Mouse (Mus musculus): Measurements from ENCODE around the gene Lzic. TPM values are rescaled to one million over a fixed set of nuclear protein-coding genes. Genes with fewer than 3 reads are reported as not detected.
A peak's percentile ranks its signal among the peaks of the same experiment; 100 is the strongest.

The Lzic gene
- polyA plus RNA-seq, 1 experiment from 2014 or later: 43.9 TPM

GRCm38 (mm10) chr4:149462305-149462971 is 22.6 kb upstream of the Lzic start:
- ATAC-seq (replicated peaks; ENCODE audit: insufficient number of reproducible peaks, low FRiP score, low TSS enrichment): no peak
- Histone ChIP-seq H3K4me1 (ENCODE audit: control insufficient read depth, insufficient read depth, low read length) (0 out of 2 replicates have a peak, but pooled peaks cover 2% of the 10 kb centered on the region), H3K27ac (ENCODE audit: low read depth, low read length) (no peak overlapping the region), H3K9ac (ENCODE audit: low read depth, low read length) (no peak overlapping the region), H3K4me3 (ENCODE audit: low read depth, low read length) (no peak overlapping the region), H3K27me3 (ENCODE audit: control insufficient read depth, insufficient read depth, low read length) (no peaks in the 10 kb centered on the region), H3K4me2 (no peak overlapping the region), H3K36me3 (ENCODE audit: control insufficient read depth, insufficient read depth, low read length) (no peaks in the 10 kb centered on the region), H3K9me3 (replicated peaks; ENCODE audit: control insufficient read depth, low read length) (no peaks in the 10 kb centered on the region)
- WGBS (ENCODE audit: insufficient replicate concordance): 73% methylated on average over 6 of the region's 6 CpGs

- 62% methylated on average over 6 of the region's 6 CpGs for WGBS (ENCODE audit: insufficient replicate concordance)
- Histone ChIP-seq H3K27me3 (ENCODE audit: control insufficient read depth, insufficient read depth, low read length) (no peaks in the 10 kb centered on the region), H3K4me2 (no peak overlapping the region), H3K4me1 (ENCODE audit: control insufficient read depth, insufficient read depth, low read length) (0 out of 2 replicates have a peak, but pooled peaks cover 2% of the 10 kb centered on the region), H3K9me3 (replicated peaks; ENCODE audit: control insufficient read depth, low read length) (no peaks in the 10 kb centered on the region), H3K9ac (ENCODE audit: low read depth, low read length) (no peak overlapping the region), H3K36me3 (ENCODE audit: control insufficient read depth, insufficient read depth, low read length) (peaks cover 4% of the 10 kb centered on the region; the same call in 1 of the 2 replicates), H3K4me3 (ENCODE audit: low read depth, low read length) (no peak overlapping the region), H3K27ac (ENCODE audit: low read depth, low read length) (no peak overlapping the region)
- ATAC-seq (replicated peaks; ENCODE audit: insufficient number of reproducible peaks, low FRiP score, low TSS enrichment): no peak
Observed at GRCm38 (mm10) chr4:149463435-149463950, 21.5 kb upstream of the Lzic start.

GRCm38 (mm10) chr4:149469557-149469956 is 15.5 kb upstream of the Lzic start:
- Histone ChIP-seq H3K36me3 (ENCODE audit: control insufficient read depth, insufficient read depth, low read length) (peaks cover 15% of the 10 kb centered on the region), H3K4me3 (ENCODE audit: low read depth, low read length) (no peak overlapping the region), H3K4me1 (ENCODE audit: control insufficient read depth, insufficient read depth, low read length) (peaks cover 3% of the 10 kb centered on the region; the same call in 1 of the 2 replicates), H3K9me3 (replicated peaks; ENCODE audit: control insufficient read depth, low read length) (no peaks in the 10 kb centered on the region), H3K9ac (ENCODE audit: low read depth, low read length) (no peak overlapping the region), H3K27ac (ENCODE audit: low read depth, low read length) (no peak overlapping the region), H3K4me2 (no peak overlapping the region), H3K27me3 (ENCODE audit: control insufficient read depth, insufficient read depth, low read length) (no peaks in the 10 kb centered on the region)
- ATAC-seq (replicated peaks; ENCODE audit: insufficient number of reproducible peaks, low FRiP score, low TSS enrichment): no peak
- WGBS (ENCODE audit: insufficient replicate concordance): 87% methylated on average over 3 of the region's 3 CpGs

- 61% methylated on average over 7 of the region's 7 CpGs for WGBS (ENCODE audit: insufficient replicate concordance)
- H3K27ac ChIP-seq (ENCODE audit: low read depth, low read length): no peak overlapping the region
- peaks cover 3% of the 10 kb centered on the region; the same call in 1 of the 2 replicates for H3K4me1 ChIP-seq (ENCODE audit: control insufficient read depth, insufficient read depth, low read length)
- no peaks in the 10 kb centered on the region for H3K27me3 ChIP-seq (ENCODE audit: control insufficient read depth, insufficient read depth, low read length)
- H3K9ac ChIP-seq (ENCODE audit: low read depth, low read length): no peak overlapping the region
- H3K4me2 ChIP-seq: no peak overlapping the region
- H3K9me3 ChIP-seq (replicated peaks; ENCODE audit: control insufficient read depth, low read length): no peaks in the 10 kb centered on the region
- H3K36me3 ChIP-seq (ENCODE audit: control insufficient read depth, insufficient read depth, low read length): peaks cover 11% of the 10 kb centered on the region
- no peak for ATAC-seq (replicated peaks; ENCODE audit: insufficient number of reproducible peaks, low FRiP score, low TSS enrichment)
- no peak overlapping the region for H3K4me3 ChIP-seq (ENCODE audit: low read depth, low read length)
Observed at GRCm38 (mm10) chr4:149475096-149475495, 9.9 kb upstream of the Lzic start.

- Histone ChIP-seq H3K9me3 (replicated peaks; ENCODE audit: control insufficient read depth, low read length) (no peaks in the 10 kb centered on the region), H3K27ac (ENCODE audit: low read depth, low read length) (no peak within 1 kb of the TSS), H3K4me3 (ENCODE audit: low read depth, low read length) (no peak within 1 kb of the TSS), H3K4me1 (ENCODE audit: control insufficient read depth, insufficient read depth, low read length) (no peaks in the 10 kb centered on the region), H3K9ac (ENCODE audit: low read depth, low read length) (no peak within 1 kb of the TSS), H3K36me3 (ENCODE audit: control insufficient read depth, insufficient read depth, low read length) (peaks cover 11% of the 10 kb centered on the region), H3K4me2 (no peak within 1 kb of the TSS), H3K27me3 (ENCODE audit: control insufficient read depth, insufficient read depth, low read length) (no peaks in the 10 kb centered on the region)
- ATAC-seq (replicated peaks; ENCODE audit: insufficient number of reproducible peaks, low FRiP score, low TSS enrichment): no peak
- 80% methylated on average over 11 of the region's 11 CpGs for WGBS (ENCODE audit: insufficient replicate concordance)
Observed at GRCm38 (mm10) chr4:149477078-149477477, 8.0 kb upstream of the Lzic start, which contains the start of gene Tmem274. TSS of gene Tmem274 (plus strand) at chr4:149477378.

- 0 out of 2 replicates have a peak, but pooled peaks have one; percentile 4 for ATAC-seq (replicated peaks; ENCODE audit: insufficient number of reproducible peaks, low FRiP score, low TSS enrichment)
- no peaks in the 10 kb centered on the region for H3K27me3 ChIP-seq (ENCODE audit: control insufficient read depth, insufficient read depth, low read length)
- WGBS (ENCODE audit: insufficient replicate concordance): 52% methylated on average over 3 of the region's 3 CpGs
- peak overlapping the region; percentile 90 for H3K27ac ChIP-seq (ENCODE audit: low read depth, low read length)
- H3K9me3 ChIP-seq (replicated peaks; ENCODE audit: control insufficient read depth, low read length): no peaks in the 10 kb centered on the region
- H3K4me3 ChIP-seq (ENCODE audit: low read depth, low read length): peak overlapping the region; percentile 82
- H3K36me3 ChIP-seq (ENCODE audit: control insufficient read depth, insufficient read depth, low read length): peaks cover 11% of the 10 kb centered on the region
- peaks cover 11% of the 10 kb centered on the region; the same call in 1 of the 2 replicates for H3K4me1 ChIP-seq (ENCODE audit: control insufficient read depth, insufficient read depth, low read length)
- peak overlapping the region; percentile 86 for H3K9ac ChIP-seq (ENCODE audit: low read depth, low read length)
- H3K4me2 ChIP-seq: peak overlapping the region; percentile 89
Observed at GRCm38 (mm10) chr4:149484566-149484965, 463 bp upstream of the Lzic start.

GRCm38 (mm10) chr4:149485825-149486206 is 787 bp downstream of the Lzic start:
- Histone ChIP-seq H3K4me1 (ENCODE audit: control insufficient read depth, insufficient read depth, low read length) (peaks cover 11% of the 10 kb centered on the region; the same call in 1 of the 2 replicates), H3K9ac (ENCODE audit: low read depth, low read length) (peak overlapping the region; percentile 86), H3K9me3 (replicated peaks; ENCODE audit: control insufficient read depth, low read length) (no peaks in the 10 kb centered on the region), H3K4me3 (ENCODE audit: low read depth, low read length) (peak overlapping the region; percentile 82), H3K27me3 (ENCODE audit: control insufficient read depth, insufficient read depth, low read length) (no peaks in the 10 kb centered on the region), H3K36me3 (ENCODE audit: control insufficient read depth, insufficient read depth, low read length) (peaks cover 17% of the 10 kb centered on the region), H3K27ac (ENCODE audit: low read depth, low read length) (peak overlapping the region; percentile 90), H3K4me2 (peak overlapping the region; percentile 89)
- no peak for ATAC-seq (replicated peaks; ENCODE audit: insufficient number of reproducible peaks, low FRiP score, low TSS enrichment)
- WGBS (ENCODE audit: insufficient replicate concordance): 1% methylated on average over 10 of the region's 10 CpGs

DNA sequence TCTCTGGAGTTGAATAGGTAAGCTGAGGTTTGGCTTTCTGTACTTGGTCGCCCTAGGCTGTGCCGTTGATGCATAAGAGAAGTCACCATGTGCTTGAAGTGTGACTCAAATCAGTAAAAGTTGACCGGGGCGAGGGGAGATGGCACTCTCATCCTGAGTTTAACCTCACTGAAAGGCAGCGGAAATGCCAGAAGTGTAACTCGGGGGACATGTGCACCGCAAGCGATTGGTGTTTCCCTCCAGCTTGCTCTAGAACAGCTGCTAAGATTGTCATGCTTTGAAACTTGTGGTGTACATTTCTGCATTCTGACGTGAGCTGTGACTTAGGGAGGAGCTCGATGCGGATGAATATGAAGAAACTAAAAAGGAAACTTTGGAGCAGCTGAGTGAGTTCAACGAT is 2.7 kb downstream of the Lzic start:
- 92% methylated on average over 12 of the region's 12 CpGs for WGBS (ENCODE audit: insufficient replicate concordance)
- no peak for ATAC-seq (replicated peaks; ENCODE audit: insufficient number of reproducible peaks, low FRiP score, low TSS enrichment)
- Histone ChIP-seq H3K36me3 (ENCODE audit: control insufficient read depth, insufficient read depth, low read length) (peaks cover 29% of the 10 kb centered on the region), H3K27me3 (ENCODE audit: control insufficient read depth, insufficient read depth, low read length) (no peaks in the 10 kb centered on the region), H3K9ac (ENCODE audit: low read depth, low read length) (no peak overlapping the region), H3K9me3 (replicated peaks; ENCODE audit: control insufficient read depth, low read length) (no peaks in the 10 kb centered on the region), H3K4me3 (ENCODE audit: low read depth, low read length) (no peak overlapping the region), H3K4me1 (ENCODE audit: control insufficient read depth, insufficient read depth, low read length) (peaks cover 11% of the 10 kb centered on the region; the same call in 1 of the 2 replicates), H3K27ac (ENCODE audit: low read depth, low read length) (no peak overlapping the region), H3K4me2 (no peak overlapping the region)

Measured in heart, embryonic 11.5 days (tissue).